Mouse (Mus musculus) E14TG2a.4 (cell line): ENCODE data around the gene Bcas3.
A peak's percentile ranks its signal among the peaks of the same experiment; 100 is the strongest.

ENCODE experiments used
- CTCF ChIP-seq: conservative IDR thresholded peaks from 2 replicates; pipeline ENCODE4 v1.5.1; 2014; ENCODE audit warnings: low read length
- NANOG ChIP-seq: IDR thresholded peaks from 2 replicates; pipeline ENCODE4 v1.6.1; 2014; ENCODE audit warnings: borderline replicate concordance, low read length, mixed read lengths

DNA sequence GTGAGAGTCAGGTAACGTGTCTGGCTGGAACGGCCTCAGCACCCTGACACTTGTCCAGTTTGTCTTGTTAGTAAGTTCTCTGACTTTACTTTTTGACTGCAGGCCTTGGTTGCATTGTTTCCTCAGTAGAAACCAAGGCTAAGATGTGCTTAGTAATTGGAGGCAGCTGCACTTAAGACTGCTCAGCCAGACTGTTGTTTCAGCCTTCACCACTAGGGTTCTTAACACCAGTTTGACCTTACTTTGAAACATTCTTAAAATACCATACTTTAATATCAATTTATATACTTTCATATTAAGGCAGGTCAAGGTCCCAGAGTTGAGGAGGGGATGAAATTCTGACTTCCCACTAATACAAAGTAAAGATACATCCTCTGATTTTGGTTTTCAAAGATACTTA, 273.9 kb downstream of the Bcas3 start:
- TF ChIP-seq CTCF: peak; percentile 24; the same call in 1 of the 2 replicates
- no peak for TF ChIP-seq NANOG
